Mouse (Mus musculus) bone marrow macrophage, adult 2 months (primary cell): Measurements from ENCODE around the gene Ppp2r2c.

Source experiments
- CTCF ChIP-seq: IDR thresholded peaks from 2 replicates; pipeline ENCODE4 v1.5.1; 2012; ENCODE audit warnings: low read depth, mild to moderate bottlenecking, low read length, moderate library complexity
- POLR2A ChIP-seq: IDR thresholded peaks from 2 replicates; pipeline ENCODE4 v1.6.1; 2012; ENCODE audit warnings: mild to moderate bottlenecking, low read depth, low read length, borderline replicate concordance

GRCm38 (mm10) chr5:36856529-36856928 is 11.8 kb upstream of the Ppp2r2c start:
- TF ChIP-seq POLR2A (no peak), CTCF (no peak)
